Mouse (Mus musculus): ENCODE data around the gene Olfr1411.

Gene Olfr1411

GRCm38 (mm10) chr1:92594111-92594510, at the start of gene Olfr1411:
Gene Olfr1411 (plus strand): TSS chr1:92594411.
- DNase-seq (ENCODE audit: low spot score in 2 of 2): no peak

- DNase-seq (ENCODE audit: low spot score in 2 of 2): no peak
These were observed 48.3 kb upstream of the Olfr1411 start for GRCm38 (mm10) chr1:92545929-92546328.

GRCm38 (mm10) chr1:92571022-92571421, 23.2 kb upstream of the Olfr1411 start, which contains the start of gene Olfr1413:
Gene Olfr1413 (plus strand): TSS chr1:92571322.
- no peak for DNase-seq (ENCODE audit: low spot score in 2 of 2)

GRCm38 (mm10) chr1:92585479-92585878, 8.7 kb upstream of the Olfr1411 start, which contains the start of gene Olfr1412:
Gene Olfr1412 (plus strand): TSS chr1:92585779.
- DNase-seq (ENCODE audit: low spot score in 2 of 2): no peak

GRCm38 (mm10) chr1:92596019-92596418, 1.8 kb downstream of the Olfr1411 start:
- DNase-seq (ENCODE audit: low spot score in 2 of 2): no peak

- no peak for DNase-seq (ENCODE audit: low spot score in 2 of 2)
These were observed 11.3 kb downstream of the Olfr1411 start, which contains the start of gene Olfr1410 for GRCm38 (mm10) chr1:92605482-92605881. Gene Olfr1410 (plus strand): TSS chr1:92605782.

- no peak for DNase-seq (ENCODE audit: low spot score in 2 of 2)
These were observed 13.5 kb downstream of the Olfr1411 start for GRCm38 (mm10) chr1:92607711-92608110.

GRCm38 (mm10) chr1:92611008-92611407, 16.8 kb downstream of the Olfr1411 start:
- peak; percentile 23 to 63 for DNase-seq (ENCODE audit: low spot score in 2 of 2)

- no peak for DNase-seq (ENCODE audit: low spot score in 2 of 2)
These were observed 19.0 kb downstream of the Olfr1411 start for GRCm38 (mm10) chr1:92613175-92613574.

- DNase-seq (ENCODE audit: low spot score in 2 of 2): no peak
These were observed 20.3 kb downstream of the Olfr1411 start for GRCm38 (mm10) chr1:92614516-92614915.

- no peak for DNase-seq (ENCODE audit: low spot score in 2 of 2)
These were observed 21.8 kb downstream of the Olfr1411 start for GRCm38 (mm10) chr1:92616046-92616445.

- no peak for DNase-seq (ENCODE audit: low spot score in 2 of 2)
These were observed 23.3 kb downstream of the Olfr1411 start, which contains the start of gene Olfr12 for GRCm38 (mm10) chr1:92617488-92617887. Gene Olfr12 (plus strand): TSS chr1:92617788.

GRCm38 (mm10) chr1:92618360-92618759, 24.1 kb downstream of the Olfr1411 start:
- no peak for DNase-seq (ENCODE audit: low spot score in 2 of 2)

GRCm38 (mm10) chr1:92628227-92628626, 34.0 kb downstream of the Olfr1411 start:
- DNase-seq (ENCODE audit: low spot score in 2 of 2): no peak

GRCm38 (mm10) chr1:92632196-92632595, 38.0 kb downstream of the Olfr1411 start:
- peak in 1 of 2 experiments; percentile 1 for DNase-seq (ENCODE audit: low spot score in 2 of 2)

GRCm38 (mm10) chr1:92632948-92633347, 38.7 kb downstream of the Olfr1411 start:
- DNase-seq (ENCODE audit: low spot score in 2 of 2): peak in 1 of 2 experiments; percentile 16

GRCm38 (mm10) chr1:92633726-92634125, 39.5 kb downstream of the Olfr1411 start:
- DNase-seq (ENCODE audit: low spot score in 2 of 2): no peak

- no peak for DNase-seq (ENCODE audit: low spot score in 2 of 2)
These were observed 40.4 kb downstream of the Olfr1411 start for GRCm38 (mm10) chr1:92634569-92634968.

GRCm38 (mm10) chr1:92634976-92635599, 40.9 kb downstream of the Olfr1411 start:
- DNase-seq (ENCODE audit: low spot score in 2 of 2): no peak

- DNase-seq (ENCODE audit: low spot score in 2 of 2): no peak
These were observed 41.8 kb downstream of the Olfr1411 start for GRCm38 (mm10) chr1:92636015-92636414.

GRCm38 (mm10) chr1:92636676-92637075, 42.5 kb downstream of the Olfr1411 start:
- DNase-seq (ENCODE audit: low spot score in 2 of 2): no peak

GRCm38 (mm10) chr1:92637501-92638172, 43.4 kb downstream of the Olfr1411 start:
- DNase-seq (ENCODE audit: low spot score in 2 of 2): no peak

GRCm38 (mm10) chr1:92638181-92638580, 44.0 kb downstream of the Olfr1411 start:
- no peak for DNase-seq (ENCODE audit: low spot score in 2 of 2)

Data from spleen, postnatal 10 days (tissue).